Mouse (Mus musculus): ENCODE data around the gene Rgs6.

- TF ChIP-seq GATA1 (IDR thresholded peaks at IDR 0.05; ENCODE audit: borderline replicate concordance, low read length) (no peak), FLI1 (IDR thresholded peaks at IDR 0.05; ENCODE audit: low read length) (no peak)
These were observed 110.9 kb downstream of the Rgs6 start for GRCm38 (mm10) chr12:82698886-82699527.

Measured in megakaryocyte, embryonic 14.5 days (primary cell).